Mouse (Mus musculus) left cerebral cortex, postnatal 4 days (tissue): ENCODE results near the gene Iars2. TPM values are rescaled to one million over a fixed set of nuclear protein-coding genes. Genes with fewer than 3 reads are reported as not detected.

ENCODE experiments used
- DNase-seq: peaks from one replicate; pipeline ENCODE4 v3.0.0-alpha.2; 2022
- intact Hi-C: fragments of 180-260 bp; cut with DNase I; formaldehyde crosslinking; loops from one replicate; pipeline ENCODE4 v1.15.1; 2025
- total RNA-seq, 2 experiments: library from RNA; stranded (reverse); gene quantifications; 2 replicates each; pipeline ENCODE4 v1.2.3; 2021

Gene Iars2
- total RNA-seq, 2 experiments from 2014 or later = 28.8 to 29.8 TPM

- no peak for DNase-seq
- intact Hi-C loops = no loop called here
These were observed 46.4 kb downstream of the Iars2 start for GRCm38 (mm10) chr1:185282846-185283245.

DNA sequence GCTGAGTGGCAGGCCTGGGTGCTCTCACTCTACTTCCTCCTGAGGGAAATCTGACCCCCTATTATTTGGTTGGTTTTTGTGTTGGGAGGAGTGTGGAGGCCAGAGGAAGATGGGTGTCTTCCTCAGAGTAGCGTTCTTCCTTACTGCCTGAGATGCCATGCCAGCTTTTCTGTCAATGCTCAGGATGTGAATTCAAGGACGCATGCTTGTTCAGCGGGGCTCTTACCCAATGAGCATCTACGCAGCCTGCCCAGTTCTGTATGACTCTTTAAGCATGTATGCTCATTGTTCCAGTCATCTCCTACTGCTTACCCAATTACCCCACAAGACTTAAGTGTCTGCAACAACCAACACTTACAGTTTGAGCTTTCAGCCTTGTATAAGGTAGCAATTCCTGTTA, 48.6 kb downstream of the Iars2 start:
- no peak for DNase-seq
- intact Hi-C loops = no loop called here

- intact Hi-C loops = no loop called here
- DNase-seq = no peak
These were observed 49.9 kb downstream of the Iars2 start for GRCm38 (mm10) chr1:185279288-185279687.

GRCm38 (mm10) chr1:185277022-185277421, 52.2 kb downstream of the Iars2 start:
- DNase-seq = no peak
- intact Hi-C loops = no loop called here

DNA sequence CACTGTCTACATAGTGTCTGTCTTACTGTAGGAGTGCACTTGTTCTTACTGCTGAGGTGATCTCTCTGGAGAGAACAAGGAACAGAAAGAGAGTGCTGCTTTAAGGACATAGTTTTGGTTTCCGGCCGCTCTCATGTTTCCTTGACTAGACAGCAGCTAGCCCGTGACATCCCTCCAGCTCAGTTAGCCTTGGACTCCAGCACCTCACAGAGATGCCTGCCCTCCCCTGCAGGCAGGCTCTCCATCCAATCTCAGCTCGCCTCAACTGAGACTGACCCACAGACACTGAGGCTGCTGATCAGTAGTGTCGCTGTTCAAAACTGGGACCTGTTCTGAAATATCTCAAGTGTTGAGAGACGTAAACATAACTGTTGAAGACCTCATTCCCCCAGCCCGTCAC, 53.2 kb downstream of the Iars2 start:
- DNase-seq = no peak
- intact Hi-C loops = no loop called here

DNA sequence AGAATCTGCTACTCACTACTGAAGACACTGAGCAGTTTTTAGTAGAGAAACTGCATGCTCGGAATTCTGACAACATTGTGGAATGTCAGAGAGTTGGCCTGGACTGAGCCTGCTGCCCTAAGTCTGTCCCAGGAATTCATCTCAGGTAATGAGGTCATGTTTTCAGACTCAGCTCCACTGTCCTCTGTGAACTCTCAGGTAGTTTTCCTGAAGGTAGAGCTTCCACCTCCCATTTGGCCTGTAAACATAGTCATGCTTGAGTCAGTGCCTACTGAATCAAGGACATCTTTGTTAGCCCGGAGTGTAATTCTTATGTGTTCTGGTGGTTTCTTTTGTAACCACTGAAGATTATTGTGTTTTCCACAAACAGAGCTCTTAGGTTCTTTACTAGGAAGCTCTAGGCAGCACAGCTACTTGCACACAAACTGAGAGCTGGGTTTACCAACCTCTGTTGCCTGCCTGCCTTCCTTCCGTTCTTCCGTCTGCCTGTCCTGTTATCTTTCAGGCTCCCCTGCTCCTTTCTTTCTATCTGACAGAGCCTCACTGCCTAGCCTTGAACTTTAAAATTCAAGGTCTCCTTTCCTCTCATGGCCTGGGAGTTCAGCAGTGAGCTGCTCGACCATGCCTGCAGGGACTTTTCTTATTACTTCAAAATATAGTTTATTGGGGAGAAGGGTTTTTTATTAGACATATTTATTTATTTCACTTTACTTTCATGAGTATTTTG, 54.2 kb downstream of the Iars2 start:
- intact Hi-C loops = no loop called here
- DNase-seq = no peak

DNA sequence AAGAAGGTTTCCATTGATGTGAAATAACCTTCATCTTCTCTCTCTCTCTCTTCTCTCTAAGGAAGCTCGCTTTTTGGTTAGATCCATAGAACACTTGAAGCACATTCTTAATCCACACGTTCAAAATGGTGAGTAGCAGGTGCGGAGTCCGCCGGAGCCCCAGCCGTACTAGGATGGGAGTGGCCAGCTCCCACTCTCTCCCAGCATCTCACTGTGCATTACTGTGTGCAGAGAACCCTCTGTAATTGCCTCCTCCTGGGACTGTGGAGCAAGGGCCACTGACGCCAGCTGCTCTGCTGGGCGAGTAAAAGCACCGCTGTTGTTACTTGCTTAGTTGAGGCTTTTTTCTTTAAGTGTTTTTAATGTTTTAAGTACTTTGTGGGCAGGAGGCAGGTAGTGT, 57.8 kb downstream of the Iars2 start:
- no peak for DNase-seq
- intact Hi-C loops = no loop called here

DNA sequence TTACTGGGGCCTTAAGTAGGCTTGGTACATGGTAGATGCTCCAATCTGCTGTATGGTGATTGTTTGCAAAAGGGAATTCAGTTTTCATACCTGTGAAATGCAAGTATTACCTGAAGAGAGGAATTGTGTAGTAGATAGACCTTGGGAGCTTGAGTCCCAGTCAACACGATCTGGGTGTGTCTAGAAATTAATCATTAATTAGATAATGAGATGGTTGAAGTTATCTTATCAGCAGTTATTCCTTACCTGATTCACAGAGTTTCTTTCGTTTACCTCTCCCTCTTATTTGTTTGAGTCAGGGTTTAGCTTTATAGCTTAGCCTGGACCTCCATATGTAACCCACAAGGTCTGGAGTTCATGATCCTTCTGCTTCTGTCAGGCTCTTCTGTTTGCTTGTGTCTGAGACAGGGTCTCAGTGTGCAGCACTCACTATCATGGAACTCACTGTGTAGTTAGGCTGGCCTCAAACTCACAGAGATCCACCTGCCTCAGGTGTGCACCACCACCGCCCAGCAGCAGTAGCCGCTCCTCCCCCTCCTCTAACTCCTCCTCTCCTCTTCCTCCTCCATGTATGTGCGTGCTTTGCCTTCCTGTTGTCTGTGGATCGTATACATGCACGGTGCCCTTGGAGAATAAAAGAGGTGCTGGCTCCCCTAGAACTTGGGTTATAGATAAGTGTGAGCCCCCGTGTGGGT, 58.6 kb downstream of the Iars2 start:
- no peak for DNase-seq
- intact Hi-C loops = no loop called here

DNA sequence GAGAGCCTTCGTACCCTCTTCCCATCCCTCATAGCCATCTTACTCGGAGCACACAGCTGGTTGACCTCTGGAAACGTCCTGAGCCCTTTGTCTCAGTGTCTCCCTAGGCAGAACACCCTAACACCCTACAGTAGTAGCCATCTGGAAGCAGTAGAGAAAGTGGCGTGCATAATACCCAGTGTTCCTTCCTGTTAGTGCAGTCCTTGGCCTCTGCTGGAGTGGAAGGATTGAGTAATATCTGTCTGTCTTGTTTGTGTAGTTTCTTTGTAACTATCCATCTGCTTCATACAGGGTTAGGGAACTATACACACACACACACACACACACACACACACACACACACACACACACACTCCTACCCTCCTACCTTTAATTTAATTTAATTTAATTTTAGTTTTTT, 60.5 kb downstream of the Iars2 start:
- intact Hi-C loops = no loop called here
- no peak for DNase-seq

DNA sequence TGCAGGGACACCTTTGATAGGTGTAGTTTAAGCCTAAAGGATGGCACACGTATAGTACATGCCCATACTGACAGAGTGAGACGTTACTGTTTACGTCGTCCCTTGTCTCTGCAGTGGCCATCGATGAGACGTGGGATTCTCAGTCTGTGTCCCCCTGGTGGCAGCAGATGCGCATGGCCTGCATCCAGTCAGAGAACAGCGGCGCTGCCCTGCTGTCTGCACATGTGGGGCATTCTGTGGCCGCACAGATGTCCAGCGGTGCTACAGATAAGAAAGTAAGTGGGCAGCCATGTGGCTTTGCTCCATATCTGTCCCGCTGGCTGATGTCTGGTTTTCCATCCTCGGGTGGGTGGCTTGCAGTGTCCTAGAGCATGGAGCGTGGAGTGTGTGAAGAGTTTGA, 66.6 kb downstream of the Iars2 start:
- intact Hi-C loops = no loop called here
- DNase-seq = peak; percentile 25

GRCm38 (mm10) chr1:185256753-185257152, 72.4 kb downstream of the Iars2 start:
- intact Hi-C loops = loop anchor here (10.0 kb wide), 1 partner anchor 148 kb away; no protein-coding TSS in a partner anchor
- no peak for DNase-seq

GRCm38 (mm10) chr1:185255336-185255735, 73.9 kb downstream of the Iars2 start:
- intact Hi-C loops = loop anchor here (10.0 kb wide), 1 partner anchor 149 kb away; no protein-coding TSS in a partner anchor

DNA sequence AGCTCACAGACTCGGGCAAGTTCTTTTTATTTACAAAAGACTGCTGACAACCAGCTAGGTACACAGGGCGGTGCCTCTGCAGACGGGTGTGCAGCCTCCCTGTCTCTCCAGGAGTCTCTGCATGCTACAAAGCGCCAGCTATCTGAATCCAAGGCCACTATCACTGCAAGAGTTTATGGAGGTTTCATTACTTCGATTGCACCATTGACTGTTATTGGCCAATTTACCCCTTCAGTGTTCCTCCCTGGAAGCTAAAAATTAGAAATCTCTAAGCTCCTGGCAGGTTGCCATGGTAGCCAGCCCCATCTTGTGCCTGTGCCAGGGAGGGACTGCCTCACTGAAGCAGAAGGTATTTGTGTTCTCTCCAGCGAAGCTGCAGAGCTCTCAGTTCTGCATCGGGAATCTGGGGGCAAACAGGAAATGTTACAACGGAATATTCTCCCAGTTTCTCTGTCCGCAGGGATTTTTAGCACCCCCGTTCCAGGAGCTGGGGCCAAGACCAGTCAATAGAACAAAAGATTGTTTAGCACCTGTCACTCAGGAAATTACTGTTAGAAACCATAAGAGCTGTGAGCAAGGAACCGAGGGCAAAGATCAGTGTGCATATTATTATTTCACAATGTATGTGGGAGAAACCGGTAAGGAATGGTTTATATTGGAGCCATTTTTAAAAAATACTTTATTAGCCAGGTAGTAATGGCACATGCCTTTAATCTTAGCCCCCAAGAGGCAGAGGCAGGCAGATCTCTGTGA, 75.9 kb downstream of the Iars2 start:
- DNase-seq = peak; percentile 45
- intact Hi-C loops = loop anchor here (10.0 kb wide), 1 partner anchor 151 kb away; no protein-coding TSS in a partner anchor

More at GRCm38 (mm10) chr1:185255336-185255735, 73.9 kb downstream of the Iars2 start:
- no peak for DNase-seq

GRCm38 (mm10) chr1:185252351-185252750, 76.8 kb downstream of the Iars2 start:
- intact Hi-C loops = loop anchor here (10.0 kb wide), 1 partner anchor 152 kb away; no protein-coding TSS in a partner anchor
- no peak for DNase-seq

DNA sequence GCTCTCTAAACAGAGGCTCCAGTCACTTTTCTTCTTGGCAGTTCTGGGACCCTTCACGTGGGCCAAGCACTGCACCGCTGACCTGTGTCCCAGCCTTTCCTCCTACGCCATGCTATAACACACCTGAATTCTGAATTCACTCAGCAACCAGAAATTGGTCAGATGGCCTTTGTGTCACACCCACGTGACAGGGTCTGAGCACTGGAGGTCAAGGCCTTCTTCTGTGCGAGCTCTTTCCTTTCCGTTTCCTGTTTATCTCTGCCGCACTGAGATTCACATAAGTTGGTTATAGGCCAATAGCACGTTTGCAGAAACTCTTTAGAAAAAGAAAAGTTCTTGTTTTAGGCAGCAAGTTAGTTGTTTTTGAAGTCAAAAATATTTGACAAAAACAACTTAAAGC, 80.5 kb downstream of the Iars2 start:
- DNase-seq = no peak
- intact Hi-C loops = no loop called here

DNA sequence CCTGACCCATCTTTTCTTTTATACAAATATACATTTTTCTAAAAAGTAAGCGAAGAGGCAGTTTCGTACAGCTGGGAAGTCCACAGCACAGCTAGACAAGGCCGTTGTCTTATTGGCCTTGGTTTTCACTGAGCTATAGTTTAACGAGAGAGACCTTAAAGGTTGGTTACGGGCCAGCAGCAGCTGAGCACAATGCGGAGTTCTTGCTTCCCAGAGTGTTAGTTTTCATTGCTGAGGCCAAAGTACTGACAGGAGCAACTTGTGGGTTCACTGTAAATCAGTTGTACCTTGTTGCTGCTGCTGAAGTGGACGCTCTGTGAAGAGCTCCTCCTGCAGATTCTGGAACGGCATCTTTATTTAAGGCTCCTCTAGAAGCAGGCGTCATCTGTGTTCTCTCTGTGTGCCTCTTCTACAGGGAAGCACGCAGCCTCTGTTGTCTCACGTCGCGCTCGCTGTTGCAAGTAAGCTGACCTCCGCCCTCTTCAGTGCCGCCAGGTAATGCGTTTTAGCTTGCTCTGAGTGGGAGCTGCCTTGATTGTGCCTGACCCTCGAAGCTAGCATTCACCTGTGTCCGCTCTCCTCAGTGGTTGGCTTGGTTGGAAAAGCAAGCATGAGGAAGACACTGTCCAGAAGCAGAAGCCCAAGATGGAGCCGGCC, 81.6 kb downstream of the Iars2 start:
- DNase-seq = no peak
- intact Hi-C loops = no loop called here

- no peak for DNase-seq
- intact Hi-C loops = no loop called here
These were observed 83.7 kb downstream of the Iars2 start for GRCm38 (mm10) chr1:185245456-185245855.

DNA sequence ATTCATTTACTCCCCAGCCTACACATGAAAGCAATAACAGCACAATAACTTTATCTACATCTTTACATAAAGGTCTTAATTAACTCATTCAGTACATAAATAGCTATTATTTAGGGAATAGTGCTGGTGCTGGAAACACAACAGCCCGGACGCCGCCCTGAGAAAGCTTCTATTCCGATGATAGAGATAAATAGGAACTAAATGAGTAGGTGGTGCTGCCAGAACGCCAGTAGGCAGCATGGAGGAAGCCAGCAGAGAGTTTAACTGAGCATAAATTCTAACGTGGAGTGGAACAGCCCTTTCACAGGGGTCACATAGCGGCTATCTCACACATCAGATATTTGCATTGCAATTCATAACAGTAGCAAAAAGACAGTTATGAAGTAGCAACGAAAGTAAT, 86.2 kb downstream of the Iars2 start:
- intact Hi-C loops = no loop called here
- no peak for DNase-seq

DNA sequence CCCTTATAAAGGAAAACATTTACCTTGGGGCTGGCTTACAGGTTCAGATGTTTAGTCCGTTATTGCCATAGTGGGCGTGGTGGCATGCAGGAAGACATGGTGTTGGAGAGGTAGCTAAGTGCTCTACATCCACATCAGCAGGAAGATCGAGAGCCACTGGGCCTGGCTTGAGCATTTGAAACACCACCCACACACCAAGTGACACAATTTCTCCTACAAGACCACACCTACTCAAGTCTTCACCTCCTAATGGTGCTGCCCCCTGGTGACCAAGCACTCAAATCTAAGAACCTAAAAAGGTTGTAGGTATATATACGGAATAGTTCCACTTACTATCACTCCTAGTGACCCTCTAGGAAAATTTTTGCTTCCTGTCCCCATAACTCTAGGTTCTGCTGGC, 92.7 kb downstream of the Iars2 start:
- intact Hi-C loops = no loop called here

DNA sequence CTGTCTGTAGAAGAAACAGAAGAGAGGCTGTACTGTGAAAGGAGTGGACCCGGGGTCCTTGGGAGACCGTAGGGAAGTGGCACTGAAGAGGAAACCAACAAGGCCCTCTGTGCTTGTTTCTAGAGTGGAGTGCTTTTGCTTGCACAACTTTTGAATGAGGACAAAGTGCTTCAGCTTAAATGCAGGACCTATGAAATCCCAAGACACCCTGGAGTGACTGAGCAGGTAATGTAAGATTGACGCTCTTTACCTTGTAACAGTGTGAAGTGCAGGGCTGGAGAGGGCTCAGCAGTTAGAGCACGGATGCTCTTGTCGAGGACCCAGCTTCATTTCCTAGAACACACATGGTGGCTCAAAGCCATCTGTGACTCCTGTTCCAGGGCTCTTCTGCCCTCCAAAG, 93.4 kb downstream of the Iars2 start:
- intact Hi-C loops = no loop called here
- no peak for DNase-seq

More for the DNA sequence above, 92.7 kb downstream of the Iars2 start:
- DNase-seq = no peak
